Mouse (Mus musculus): Measurements from ENCODE around the gene Tcf23. TPM values are rescaled to one million over a fixed set of nuclear protein-coding genes. Genes with fewer than 3 reads are reported as not detected.

Gene Tcf23
- polyA plus RNA-seq, 2 experiments, result 0.01 TPM; not detected in 1

DNA sequence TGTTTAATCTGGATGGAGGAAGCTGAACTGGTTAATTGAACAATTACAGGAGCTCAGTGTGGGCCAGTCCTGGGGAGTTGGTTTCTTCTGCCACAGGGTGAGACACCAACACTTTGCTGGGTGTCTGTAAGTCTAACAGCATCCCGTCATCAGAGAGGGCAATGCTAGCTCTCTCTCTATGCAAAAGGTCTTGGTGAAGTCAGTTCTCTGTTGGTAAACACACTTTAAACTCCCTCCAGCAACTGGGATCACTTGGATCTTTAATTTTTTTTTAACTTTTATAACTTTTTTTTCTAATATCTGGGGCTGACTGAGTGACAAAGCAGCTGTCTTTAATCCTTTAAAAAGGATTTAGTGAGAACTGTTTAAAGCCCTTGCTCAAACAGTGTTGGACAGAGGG lies 54.2 kb downstream of the Tcf23 start:
- no peak for ATAC-seq (ENCODE audit: insufficient read depth)
- DNase-seq (ENCODE audit: low read depth in 3 of 3, low spot score in 3 of 3), result no peak

DNA sequence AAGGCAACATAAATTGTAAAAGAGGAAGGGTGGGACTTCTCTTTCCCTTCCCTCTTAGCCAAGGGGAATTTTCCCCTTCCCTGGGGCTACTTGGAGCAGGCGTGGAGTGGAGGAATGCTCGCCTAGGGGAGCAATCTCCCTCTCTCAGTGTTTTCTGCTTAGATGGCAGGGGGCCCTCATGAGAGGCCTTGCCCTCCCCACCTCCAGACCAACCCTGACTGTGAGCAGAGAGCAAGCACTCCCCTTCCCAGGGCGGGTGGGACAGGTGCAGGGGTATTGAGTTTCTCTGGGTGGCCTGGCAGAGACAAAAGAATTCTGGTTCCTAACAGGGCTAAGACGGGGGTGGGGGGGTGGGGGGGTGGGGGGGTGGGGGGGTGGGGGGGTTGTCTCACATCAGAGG lies 54.8 kb downstream of the Tcf23 start:
- no peak for ATAC-seq (ENCODE audit: insufficient read depth)
- Histone ChIP-seq H3K9me3 (ENCODE audit: control insufficient read depth, low read length) (no peaks in the 10 kb centered on the region), H3K4me1 (replicated peaks; ENCODE audit: control insufficient read depth in 2 of 2, insufficient read depth in 2 of 2, low read length in 1 of 2) (no peaks in the 10 kb centered on the region), H3K4me2 (ENCODE audit: low read depth) (no peak overlapping the region), H3K9ac (replicated peaks) (no peak overlapping the region), H3K27me3 (ENCODE audit: control insufficient read depth, insufficient read depth, low read length) (no peaks in the 10 kb centered on the region), H3K4me3 (ENCODE audit: insufficient read depth in 1 of 2, low read depth in 2 of 2, low read length in 2 of 2) (no peak overlapping the region), H3K27ac (no peak overlapping the region), H3K36me3 (replicated peaks; ENCODE audit: control insufficient read depth, insufficient read depth, low read depth) (no peaks in the 10 kb centered on the region)
- TF ChIP-seq CTCF (IDR thresholded peaks at IDR 0.05; ENCODE audit: low read depth), result no peak
- no peak for TF ChIP-seq EP300 (IDR thresholded peaks at IDR 0.05; ENCODE audit: low read depth)
- 34% methylated on average over 3 of the region's 4 CpGs for WGBS (ENCODE audit: insufficient replicate concordance)
- no peak for DNase-seq (ENCODE audit: low read depth in 3 of 3, low spot score in 3 of 3)

More for the DNA sequence above, 54.2 kb downstream of the Tcf23 start:
- TF ChIP-seq CTCF (IDR thresholded peaks at IDR 0.05; ENCODE audit: low read depth) (no peak), EP300 (IDR thresholded peaks at IDR 0.05; ENCODE audit: low read depth) (no peak)
- Histone ChIP-seq H3K27me3 (ENCODE audit: control insufficient read depth, insufficient read depth, low read length) (no peaks in the 10 kb centered on the region), H3K9me3 (ENCODE audit: control insufficient read depth, low read length) (no peaks in the 10 kb centered on the region), H3K27ac (no peak overlapping the region), H3K4me2 (ENCODE audit: low read depth) (no peak overlapping the region), H3K4me1 (replicated peaks; ENCODE audit: control insufficient read depth in 2 of 2, insufficient read depth in 2 of 2, low read length in 1 of 2) (no peaks in the 10 kb centered on the region), H3K9ac (replicated peaks) (no peak overlapping the region), H3K4me3 (ENCODE audit: insufficient read depth in 1 of 2, low read depth in 2 of 2, low read length in 2 of 2) (no peak overlapping the region), H3K36me3 (replicated peaks; ENCODE audit: control insufficient read depth, insufficient read depth, low read depth) (no peaks in the 10 kb centered on the region)
- WGBS (ENCODE audit: insufficient replicate concordance), result 60% methylated on average over 1 of the region's 1 CpGs

DNA sequence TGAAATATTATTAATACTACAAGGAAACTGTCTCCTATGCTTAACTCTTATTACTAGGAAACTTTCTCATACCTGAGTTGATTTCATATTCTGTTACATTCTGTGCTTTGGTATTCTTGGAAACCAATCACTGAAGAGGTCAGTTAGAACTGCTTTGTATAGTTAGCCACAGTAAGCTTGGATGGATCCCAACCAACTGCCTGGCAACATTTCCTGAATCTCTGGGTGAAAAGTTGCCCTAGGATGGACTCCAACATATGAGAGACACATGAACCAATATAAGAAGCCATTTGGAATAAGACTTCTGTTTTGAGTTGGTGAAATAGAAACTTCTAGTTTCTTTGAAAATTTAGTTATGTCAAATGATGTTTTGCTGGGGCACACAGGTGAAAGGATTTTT lies 56.2 kb downstream of the Tcf23 start:
- Histone ChIP-seq H3K9me3 (ENCODE audit: control insufficient read depth, low read length) (no peaks in the 10 kb centered on the region), H3K27me3 (ENCODE audit: control insufficient read depth, insufficient read depth, low read length) (no peaks in the 10 kb centered on the region), H3K4me3 (ENCODE audit: insufficient read depth in 1 of 2, low read depth in 2 of 2, low read length in 2 of 2) (no peak overlapping the region), H3K9ac (replicated peaks) (no peak overlapping the region), H3K4me2 (ENCODE audit: low read depth) (no peak overlapping the region), H3K4me1 (replicated peaks; ENCODE audit: control insufficient read depth in 2 of 2, insufficient read depth in 2 of 2, low read length in 1 of 2) (no peaks in the 10 kb centered on the region), H3K36me3 (replicated peaks; ENCODE audit: control insufficient read depth, insufficient read depth, low read depth) (no peaks in the 10 kb centered on the region), H3K27ac (no peak overlapping the region)
- DNase-seq (ENCODE audit: low read depth in 3 of 3, low spot score in 3 of 3) (no peak), ATAC-seq (ENCODE audit: insufficient read depth) (no peak)
- TF ChIP-seq EP300 (IDR thresholded peaks at IDR 0.05; ENCODE audit: low read depth) (no peak), CTCF (IDR thresholded peaks at IDR 0.05; ENCODE audit: low read depth) (no peak)

Other genes starting within 250 kb of the Tcf23 start
- gene Mapre3, start 154.0 kb upstream of the Tcf23 start, polyA plus RNA-seq (2012; rRNA removed), result 1.9 and 2.4 TPM in 2 replicates
- 1.2 and 1.4 TPM in 2 replicates for gene Mapre3, start 154.0 kb upstream of the Tcf23 start, polyA plus RNA-seq (2014; fragmentation: Nextera tagmentation; extraction: Ambion mirVana)
- gene Tmem214, start 100.7 kb upstream of the Tcf23 start, polyA plus RNA-seq (2012; rRNA removed), result 21.8 and 26.1 TPM in 2 replicates
- 25.0 and 25.8 TPM in 2 replicates for gene Tmem214, start 100.7 kb upstream of the Tcf23 start, polyA plus RNA-seq (2014; fragmentation: Nextera tagmentation; extraction: Ambion mirVana)
- gene Agbl5, start 80.0 kb upstream of the Tcf23 start, polyA plus RNA-seq (2012; rRNA removed), result 5.0 and 6.0 TPM in 2 replicates
- 4.8 and 5.1 TPM in 2 replicates for gene Agbl5, start 80.0 kb upstream of the Tcf23 start, polyA plus RNA-seq (2014; fragmentation: Nextera tagmentation; extraction: Ambion mirVana)
- gene Ost4, start 60.9 kb upstream of the Tcf23 start, polyA plus RNA-seq (2012; rRNA removed), result 142 and 216 TPM in 2 replicates
- 412 and 420 TPM in 2 replicates for gene Ost4, start 60.9 kb upstream of the Tcf23 start, polyA plus RNA-seq (2014; fragmentation: Nextera tagmentation; extraction: Ambion mirVana)
- 18.4 and 22.2 TPM in 2 replicates for gene Emilin1, start 55.3 kb upstream of the Tcf23 start, polyA plus RNA-seq (2012; rRNA removed)
- 21.3 and 23.2 TPM in 2 replicates for gene Emilin1, start 55.3 kb upstream of the Tcf23 start, polyA plus RNA-seq (2014; fragmentation: Nextera tagmentation; extraction: Ambion mirVana)
- 30.3 and 31.1 TPM in 2 replicates for gene Khk, start 47.2 kb upstream of the Tcf23 start, polyA plus RNA-seq (2012; rRNA removed)
- gene Khk, start 47.2 kb upstream of the Tcf23 start, polyA plus RNA-seq (2014; fragmentation: Nextera tagmentation; extraction: Ambion mirVana), result 38.8 and 40.8 TPM in 2 replicates
- gene Cgref1, start 23.1 kb upstream of the Tcf23 start, polyA plus RNA-seq (2012; rRNA removed), result 2.9 and 4.2 TPM in 2 replicates
- 5.1 and 5.4 TPM in 2 replicates for gene Cgref1, start 23.1 kb upstream of the Tcf23 start, polyA plus RNA-seq (2014; fragmentation: Nextera tagmentation; extraction: Ambion mirVana)
- gene Preb, start 8.3 kb upstream of the Tcf23 start, polyA plus RNA-seq (2012; rRNA removed), result 89.2 and 95.2 TPM in 2 replicates
- 53.8 and 59.6 TPM in 2 replicates for gene Preb, start 8.3 kb upstream of the Tcf23 start, polyA plus RNA-seq (2014; fragmentation: Nextera tagmentation; extraction: Ambion mirVana)
- gene Atraid, start 79.7 kb downstream of the Tcf23 start, polyA plus RNA-seq (2012; rRNA removed), result 28.8 and 31.0 TPM in 2 replicates
- 50.4 and 53.2 TPM in 2 replicates for gene Atraid, start 79.7 kb downstream of the Tcf23 start, polyA plus RNA-seq (2014; fragmentation: Nextera tagmentation; extraction: Ambion mirVana)
- 4.2 and 5.2 TPM in 2 replicates for gene Slc5a6, start 80.3 kb downstream of the Tcf23 start, polyA plus RNA-seq (2012; rRNA removed)
- gene Slc5a6, start 80.3 kb downstream of the Tcf23 start, polyA plus RNA-seq (2014; fragmentation: Nextera tagmentation; extraction: Ambion mirVana), result 2.2 and 2.3 TPM in 2 replicates
- 18.2 and 20.4 TPM in 2 replicates for gene Cad, start 86.1 kb downstream of the Tcf23 start, polyA plus RNA-seq (2012; rRNA removed)
- 14.0 and 15.8 TPM in 2 replicates for gene Cad, start 86.1 kb downstream of the Tcf23 start, polyA plus RNA-seq (2014; fragmentation: Nextera tagmentation; extraction: Ambion mirVana)
- gene Dnajc5g, start 137.6 kb downstream of the Tcf23 start, polyA plus RNA-seq (2012; rRNA removed), result not detected in 2 replicates
- not detected in 2 replicates for gene Dnajc5g, start 137.6 kb downstream of the Tcf23 start, polyA plus RNA-seq (2014; fragmentation: Nextera tagmentation; extraction: Ambion mirVana)
- 0.26 and 0.40 TPM in 2 replicates for gene Slc30a3, start 139.6 kb downstream of the Tcf23 start, polyA plus RNA-seq (2012; rRNA removed)
- 0.14 and 0.41 TPM in 2 replicates for gene Slc30a3, start 139.6 kb downstream of the Tcf23 start, polyA plus RNA-seq (2014; fragmentation: Nextera tagmentation; extraction: Ambion mirVana)
- not detected in 2 replicates for gene Trim54, start 148.1 kb downstream of the Tcf23 start, polyA plus RNA-seq (2012; rRNA removed)
- gene Trim54, start 148.1 kb downstream of the Tcf23 start, polyA plus RNA-seq (2014; fragmentation: Nextera tagmentation; extraction: Ambion mirVana), result not detected in 2 replicates
- not detected in 2 replicates for gene Ucn, start 170.2 kb downstream of the Tcf23 start, polyA plus RNA-seq (2012; rRNA removed)
- not detected in 2 replicates for gene Ucn, start 170.2 kb downstream of the Tcf23 start, polyA plus RNA-seq (2014; fragmentation: Nextera tagmentation; extraction: Ambion mirVana)
- gene Mpv17, start 185.6 kb downstream of the Tcf23 start, polyA plus RNA-seq (2012; rRNA removed), result 16.9 and 18.9 TPM in 2 replicates
- gene Mpv17, start 185.6 kb downstream of the Tcf23 start, polyA plus RNA-seq (2014; fragmentation: Nextera tagmentation; extraction: Ambion mirVana), result 14.2 and 16.0 TPM in 2 replicates
- gene Gm29609, start 211.2 kb downstream of the Tcf23 start, polyA plus RNA-seq (2012; rRNA removed), result 0.90 and 0.92 TPM in 2 replicates
- gene Gm29609, start 211.2 kb downstream of the Tcf23 start, polyA plus RNA-seq (2014; fragmentation: Nextera tagmentation; extraction: Ambion mirVana), result 0.66 and 0.77 TPM in 2 replicates
- gene Gtf3c2, start 211.5 kb downstream of the Tcf23 start, polyA plus RNA-seq (2012; rRNA removed), result 31.2 and 31.3 TPM in 2 replicates
- 22.8 and 25.3 TPM in 2 replicates for gene Gtf3c2, start 211.5 kb downstream of the Tcf23 start, polyA plus RNA-seq (2014; fragmentation: Nextera tagmentation; extraction: Ambion mirVana)
- 20.7 and 23.7 TPM in 2 replicates for gene Snx17, start 224.6 kb downstream of the Tcf23 start, polyA plus RNA-seq (2012; rRNA removed)
- 36.4 and 37.6 TPM in 2 replicates for gene Snx17, start 224.6 kb downstream of the Tcf23 start, polyA plus RNA-seq (2014; fragmentation: Nextera tagmentation; extraction: Ambion mirVana)
- gene Eif2b4, start 224.8 kb downstream of the Tcf23 start, polyA plus RNA-seq (2012; rRNA removed), result 20.9 and 29.9 TPM in 2 replicates
- 43.6 and 46.1 TPM in 2 replicates for gene Eif2b4, start 224.8 kb downstream of the Tcf23 start, polyA plus RNA-seq (2014; fragmentation: Nextera tagmentation; extraction: Ambion mirVana)
- gene Zfp513, start 233.6 kb downstream of the Tcf23 start, polyA plus RNA-seq (2012; rRNA removed), result 8.5 and 8.8 TPM in 2 replicates
- 0.80 and 1.2 TPM in 2 replicates for gene Zfp513, start 233.6 kb downstream of the Tcf23 start, polyA plus RNA-seq (2014; fragmentation: Nextera tagmentation; extraction: Ambion mirVana)

Data from liver, embryonic 14.5 days (tissue).